Mouse (Mus musculus) adrenal gland, postnatal 36 days (tissue): ENCODE results near the gene Stip1. TPM values are rescaled to one million over a fixed set of nuclear protein-coding genes. Genes with fewer than 3 reads are reported as not detected.
"Not testable (repeated sequence)": the region's sequence is repeated elsewhere in the genome, so short reads cannot be mapped to it uniquely, and the experiment has no call there.

Experiments
- DNase-seq, 2 experiments: peaks; one replicate each; pipeline ENCODE4 v3.0.0; 2021; ENCODE audit warnings: mixed read lengths in 1 of 2
- total RNA-seq, 2 experiments: library from RNA; stranded (reverse); gene quantifications; 2 replicates each; pipeline ENCODE4 v1.2.3; 2021

The Stip1 gene
- total RNA-seq, 2 experiments from 2014 or later = 149 to 281 TPM

GRCm38 (mm10) chr19:7017541-7018457 lies 22.0 kb downstream of the Stip1 start:
- no peak for DNase-seq

- DNase-seq = no peak
Measured at GRCm38 (mm10) chr19:7014481-7015135, 25.2 kb downstream of the Stip1 start.

GRCm38 (mm10) chr19:7013984-7014383 lies 25.8 kb downstream of the Stip1 start:
- no peak for DNase-seq

- DNase-seq = no peak
Measured at GRCm38 (mm10) chr19:7012426-7012825, 27.3 kb downstream of the Stip1 start.

GRCm38 (mm10) chr19:7006892-7007593 lies 32.7 kb downstream of the Stip1 start:
- DNase-seq = no peak

GRCm38 (mm10) chr19:6999360-7000063 lies 40.3 kb downstream of the Stip1 start:
- DNase-seq = no peak

GRCm38 (mm10) chr19:6997721-6998290 lies 42.0 kb downstream of the Stip1 start:
- no peak for DNase-seq

- peak; percentile 94 to 95 for DNase-seq
Measured at GRCm38 (mm10) chr19:6996006-6996405, 43.8 kb downstream of the Stip1 start, which contains the start of the genes Nudt22 and Trpt1. Gene Nudt22 (minus strand): TSS chr19:6996117. Gene Trpt1 (plus strand): TSS chr19:6996131.

GRCm38 (mm10) chr19:6995255-6995991 lies 44.3 kb downstream of the Stip1 start:
- peak; percentile 24 to 50 for DNase-seq

- no peak for DNase-seq
Measured at GRCm38 (mm10) chr19:6994489-6994888, 45.3 kb downstream of the Stip1 start.

- DNase-seq = no peak
Measured at GRCm38 (mm10) chr19:6994002-6994401, 45.8 kb downstream of the Stip1 start.

- no peak for DNase-seq
Measured at GRCm38 (mm10) chr19:6993011-6993770, 46.6 kb downstream of the Stip1 start.

GRCm38 (mm10) chr19:6992011-6992858 lies 47.5 kb downstream of the Stip1 start, which contains the start of gene Dnajc4:
Gene Dnajc4 (minus strand): TSS chr19:6992572.
- peak; percentile 98 to 99 for DNase-seq

- not testable (repeated sequence) for DNase-seq
Measured at GRCm38 (mm10) chr19:6991166-6991565, 48.6 kb downstream of the Stip1 start.

GRCm38 (mm10) chr19:6990712-6991111 lies 49.1 kb downstream of the Stip1 start:
- DNase-seq = no peak

- DNase-seq = no peak
Measured at GRCm38 (mm10) chr19:6989251-6989650, 50.5 kb downstream of the Stip1 start.

- DNase-seq = no peak
Measured at GRCm38 (mm10) chr19:6987904-6988285, 51.9 kb downstream of the Stip1 start.

- peak; percentile 84 to 91 for DNase-seq
Measured at GRCm38 (mm10) chr19:6987061-6987903, 52.5 kb downstream of the Stip1 start, which contains the start of gene Vegfb. Gene Vegfb (minus strand): TSS chr19:6987651.
